Mouse (Mus musculus): ENCODE measurements around the gene Slc1a1. TPM values are rescaled to one million over a fixed set of nuclear protein-coding genes. Genes with fewer than 3 reads are reported as not detected.

Slc1a1 gene
- polyA plus RNA-seq, 1 experiment from 2014 or later: 0.41 TPM

GRCm38 (mm10) chr19:28865501-28865900 is 30.7 kb downstream of the Slc1a1 start:
- Histone ChIP-seq H3K4me2 (ENCODE audit: low read length) (no peak overlapping the region), H3K27ac (ENCODE audit: low read depth) (no peak overlapping the region), H3K27me3 (replicated peaks; ENCODE audit: control insufficient read depth, insufficient read depth, low read length) (no peaks in the 10 kb centered on the region), H3K9me3 (ENCODE audit: control insufficient read depth, low read length) (no peaks in the 10 kb centered on the region), H3K36me3 (ENCODE audit: control insufficient read depth, insufficient read depth, low read length) (no peaks in the 10 kb centered on the region), H3K4me1 (replicated peaks; ENCODE audit: control insufficient read depth, insufficient read depth, low read length) (no peaks in the 10 kb centered on the region), H3K9ac (ENCODE audit: low read length) (no peak overlapping the region), H3K4me3 (ENCODE audit: low read depth, low read length) (no peak overlapping the region)
- no peak for ATAC-seq (replicated peaks; ENCODE audit: low FRiP score, low TSS enrichment, low read depth)
- DNase-seq (ENCODE audit: low spot score): no peak
- WGBS: 84% methylated on average over 1 of the region's 1 CpGs

- Histone ChIP-seq H3K27me3 (replicated peaks; ENCODE audit: control insufficient read depth, insufficient read depth, low read length) (no peaks in the 10 kb centered on the region), H3K9ac (ENCODE audit: low read length) (no peak overlapping the region), H3K4me1 (replicated peaks; ENCODE audit: control insufficient read depth, insufficient read depth, low read length) (no peaks in the 10 kb centered on the region), H3K4me2 (ENCODE audit: low read length) (no peak overlapping the region), H3K9me3 (ENCODE audit: control insufficient read depth, low read length) (no peaks in the 10 kb centered on the region), H3K4me3 (ENCODE audit: low read depth, low read length) (no peak overlapping the region), H3K27ac (ENCODE audit: low read depth) (no peak overlapping the region), H3K36me3 (ENCODE audit: control insufficient read depth, insufficient read depth, low read length) (no peaks in the 10 kb centered on the region)
- 81% methylated on average over 6 of the region's 6 CpGs for WGBS
- DNase-seq (ENCODE audit: low spot score) (no peak), ATAC-seq (replicated peaks; ENCODE audit: low FRiP score, low TSS enrichment, low read depth) (no peak)
Measured at GRCm38 (mm10) chr19:28869251-28869855, 34.5 kb downstream of the Slc1a1 start.

- DNase-seq (ENCODE audit: low spot score) (no peak), ATAC-seq (replicated peaks; ENCODE audit: low FRiP score, low TSS enrichment, low read depth) (no peak)
- Histone ChIP-seq H3K4me3 (ENCODE audit: low read depth, low read length) (no peak overlapping the region), H3K4me1 (replicated peaks; ENCODE audit: control insufficient read depth, insufficient read depth, low read length) (no peaks in the 10 kb centered on the region), H3K9ac (ENCODE audit: low read length) (no peak overlapping the region), H3K4me2 (ENCODE audit: low read length) (no peak overlapping the region), H3K36me3 (ENCODE audit: control insufficient read depth, insufficient read depth, low read length) (no peaks in the 10 kb centered on the region), H3K9me3 (ENCODE audit: control insufficient read depth, low read length) (no peaks in the 10 kb centered on the region), H3K27me3 (replicated peaks; ENCODE audit: control insufficient read depth, insufficient read depth, low read length) (no peaks in the 10 kb centered on the region), H3K27ac (ENCODE audit: low read depth) (no peak overlapping the region)
- 61% methylated on average over 2 of the region's 2 CpGs for WGBS
Measured at GRCm38 (mm10) chr19:28870351-28870750, 35.5 kb downstream of the Slc1a1 start.

- ATAC-seq (replicated peaks; ENCODE audit: low FRiP score, low TSS enrichment, low read depth): no peak
- WGBS: 96% methylated on average over 2 of the region's 2 CpGs
Measured at GRCm38 (mm10) chr19:28879476-28879875, 44.6 kb downstream of the Slc1a1 start.

GRCm38 (mm10) chr19:28883126-28883525 is 48.3 kb downstream of the Slc1a1 start:
- no peaks in the 10 kb centered on the region for H3K9me3 ChIP-seq (ENCODE audit: control insufficient read depth, low read length)
- no peaks in the 10 kb centered on the region for H3K27me3 ChIP-seq (replicated peaks; ENCODE audit: control insufficient read depth, insufficient read depth, low read length)
- no peaks in the 10 kb centered on the region for H3K36me3 ChIP-seq (ENCODE audit: control insufficient read depth, insufficient read depth, low read length)
- H3K4me3 ChIP-seq (ENCODE audit: low read depth, low read length): no peak overlapping the region
- no peak overlapping the region for H3K9ac ChIP-seq (ENCODE audit: low read length)
- H3K27ac ChIP-seq (ENCODE audit: low read depth): no peak overlapping the region
- H3K4me2 ChIP-seq (ENCODE audit: low read length): no peak overlapping the region
- no peaks in the 10 kb centered on the region for H3K4me1 ChIP-seq (replicated peaks; ENCODE audit: control insufficient read depth, insufficient read depth, low read length)
- ATAC-seq (replicated peaks; ENCODE audit: low FRiP score, low TSS enrichment, low read depth) (no peak), DNase-seq (ENCODE audit: low spot score) (no peak)
- 70% methylated on average over 1 of the region's 1 CpGs for WGBS

More at GRCm38 (mm10) chr19:28879476-28879875, 44.6 kb downstream of the Slc1a1 start:
- Histone ChIP-seq H3K4me2 (ENCODE audit: low read length) (no peak overlapping the region), H3K27ac (ENCODE audit: low read depth) (no peak overlapping the region), H3K27me3 (replicated peaks; ENCODE audit: control insufficient read depth, insufficient read depth, low read length) (no peaks in the 10 kb centered on the region), H3K4me1 (replicated peaks; ENCODE audit: control insufficient read depth, insufficient read depth, low read length) (no peaks in the 10 kb centered on the region), H3K9me3 (ENCODE audit: control insufficient read depth, low read length) (no peaks in the 10 kb centered on the region), H3K4me3 (ENCODE audit: low read depth, low read length) (no peak overlapping the region), H3K9ac (ENCODE audit: low read length) (no peak overlapping the region), H3K36me3 (ENCODE audit: control insufficient read depth, insufficient read depth, low read length) (no peaks in the 10 kb centered on the region)
- DNase-seq (ENCODE audit: low spot score): no peak

GRCm38 (mm10) chr19:28888496-28888895 is 53.6 kb downstream of the Slc1a1 start:
- ATAC-seq (replicated peaks; ENCODE audit: low FRiP score, low TSS enrichment, low read depth) (no peak), DNase-seq (ENCODE audit: low spot score) (no peak)
- H3K9ac ChIP-seq (ENCODE audit: low read length): no peak overlapping the region
- H3K36me3 ChIP-seq (ENCODE audit: control insufficient read depth, insufficient read depth, low read length): no peaks in the 10 kb centered on the region
- no peak overlapping the region for H3K4me2 ChIP-seq (ENCODE audit: low read length)
- H3K27ac ChIP-seq (ENCODE audit: low read depth): no peak overlapping the region
- H3K9me3 ChIP-seq (ENCODE audit: control insufficient read depth, low read length): no peaks in the 10 kb centered on the region
- no peaks in the 10 kb centered on the region for H3K27me3 ChIP-seq (replicated peaks; ENCODE audit: control insufficient read depth, insufficient read depth, low read length)
- WGBS: 26% methylated on average over 1 of the region's 1 CpGs
- H3K4me3 ChIP-seq (ENCODE audit: low read depth, low read length): no peak overlapping the region
- H3K4me1 ChIP-seq (replicated peaks; ENCODE audit: control insufficient read depth, insufficient read depth, low read length): no peaks in the 10 kb centered on the region

- H3K4me2 ChIP-seq (ENCODE audit: low read length): no peak overlapping the region
- H3K4me1 ChIP-seq (replicated peaks; ENCODE audit: control insufficient read depth, insufficient read depth, low read length): no peaks in the 10 kb centered on the region
- H3K9me3 ChIP-seq (ENCODE audit: control insufficient read depth, low read length): no peaks in the 10 kb centered on the region
- DNase-seq (ENCODE audit: low spot score) (no peak), ATAC-seq (replicated peaks; ENCODE audit: low FRiP score, low TSS enrichment, low read depth) (no peak)
- H3K9ac ChIP-seq (ENCODE audit: low read length): no peak overlapping the region
- H3K36me3 ChIP-seq (ENCODE audit: control insufficient read depth, insufficient read depth, low read length): no peaks in the 10 kb centered on the region
- WGBS: 61% methylated on average over 3 of the region's 3 CpGs
- H3K27me3 ChIP-seq (replicated peaks; ENCODE audit: control insufficient read depth, insufficient read depth, low read length): no peaks in the 10 kb centered on the region
- H3K27ac ChIP-seq (ENCODE audit: low read depth): no peak overlapping the region
- H3K4me3 ChIP-seq (ENCODE audit: low read depth, low read length): no peak overlapping the region
Measured at GRCm38 (mm10) chr19:28889251-28889650, 54.4 kb downstream of the Slc1a1 start.

- Histone ChIP-seq H3K9ac (ENCODE audit: low read length) (no peak overlapping the region), H3K4me1 (replicated peaks; ENCODE audit: control insufficient read depth, insufficient read depth, low read length) (no peaks in the 10 kb centered on the region), H3K9me3 (ENCODE audit: control insufficient read depth, low read length) (no peaks in the 10 kb centered on the region), H3K27me3 (replicated peaks; ENCODE audit: control insufficient read depth, insufficient read depth, low read length) (no peaks in the 10 kb centered on the region), H3K4me3 (ENCODE audit: low read depth, low read length) (no peak overlapping the region), H3K4me2 (ENCODE audit: low read length) (no peak overlapping the region), H3K27ac (ENCODE audit: low read depth) (no peak overlapping the region), H3K36me3 (ENCODE audit: control insufficient read depth, insufficient read depth, low read length) (no peaks in the 10 kb centered on the region)
- WGBS: 76% methylated on average over 5 of the region's 5 CpGs
- ATAC-seq (replicated peaks; ENCODE audit: low FRiP score, low TSS enrichment, low read depth) (no peak), DNase-seq (ENCODE audit: low spot score) (no peak)
Measured at GRCm38 (mm10) chr19:28891238-28891637, 56.4 kb downstream of the Slc1a1 start.

- Histone ChIP-seq H3K9me3 (ENCODE audit: control insufficient read depth, low read length) (no peaks in the 10 kb centered on the region), H3K4me3 (ENCODE audit: low read depth, low read length) (no peak overlapping the region), H3K4me1 (replicated peaks; ENCODE audit: control insufficient read depth, insufficient read depth, low read length) (no peaks in the 10 kb centered on the region), H3K9ac (ENCODE audit: low read length) (no peak overlapping the region), H3K4me2 (ENCODE audit: low read length) (no peak overlapping the region), H3K36me3 (ENCODE audit: control insufficient read depth, insufficient read depth, low read length) (no peaks in the 10 kb centered on the region), H3K27me3 (replicated peaks; ENCODE audit: control insufficient read depth, insufficient read depth, low read length) (no peaks in the 10 kb centered on the region), H3K27ac (ENCODE audit: low read depth) (no peak overlapping the region)
- DNase-seq (ENCODE audit: low spot score) (no peak), ATAC-seq (replicated peaks; ENCODE audit: low FRiP score, low TSS enrichment, low read depth) (no peak)
- WGBS: 97% methylated on average over 1 of the region's 1 CpGs
Measured at GRCm38 (mm10) chr19:28891864-28892263, 57.0 kb downstream of the Slc1a1 start.

Measured in intestine, embryonic 14.5 days (tissue).